Mouse (Mus musculus): ENCODE measurements around the gene Atp2a2. TPM values are rescaled to one million over a fixed set of nuclear protein-coding genes. Genes with fewer than 3 reads are reported as not detected.
A peak's percentile ranks its signal among the peaks of the same experiment; 100 is the strongest.

Atp2a2 gene
- polyA plus RNA-seq, 2 experiments, result 39.7 to 96.7 TPM

DNA sequence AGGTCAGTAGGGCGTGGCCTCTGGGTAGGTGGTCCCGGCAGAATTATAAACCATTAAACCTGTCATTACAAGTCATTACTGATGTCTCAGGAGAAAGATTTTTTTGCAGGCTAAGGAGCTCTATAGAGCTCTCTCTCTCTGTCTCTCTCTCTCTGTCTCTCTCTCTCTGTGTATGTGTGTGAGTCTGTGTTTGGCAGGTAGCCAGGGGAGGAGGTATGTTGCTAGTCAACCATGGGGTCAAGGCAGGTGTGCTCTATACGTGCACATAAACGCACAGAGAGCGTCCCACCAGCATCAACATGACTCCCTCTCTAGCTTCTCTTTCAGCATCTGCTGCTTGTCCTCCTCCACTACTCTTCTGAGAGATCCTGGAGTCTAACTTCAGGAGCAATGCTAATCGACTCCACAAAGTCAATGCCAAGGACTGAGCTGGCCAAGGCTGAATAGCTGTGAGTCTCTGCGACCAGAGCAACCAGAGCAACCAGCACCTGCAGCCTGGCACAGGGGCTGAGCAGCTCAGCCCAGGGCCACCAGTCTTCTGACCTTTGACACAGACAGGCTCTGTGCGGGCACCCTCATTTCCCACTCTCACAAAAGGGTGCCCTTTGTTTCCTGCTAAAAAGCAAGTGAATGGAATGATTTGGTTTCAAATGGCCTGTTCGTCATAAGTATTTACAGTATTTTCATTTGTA, 28.0 kb upstream of the Atp2a2 start:
- DNase-seq (ENCODE audit: low spot score), result no peak
- no peak for ATAC-seq (ENCODE audit: low FRiP score, low read depth)
- 65% methylated on average over 9 of the region's 9 CpGs for WGBS
- TF ChIP-seq POLR2A (IDR thresholded peaks at IDR 0.05; ENCODE audit: borderline replicate concordance, extremely low read depth, insufficient read depth, insufficient read length), result no peak
- H3K9ac ChIP-seq (ENCODE audit: low read depth, low read length, severe bottlenecking), result no peak overlapping the region
- no peaks in the 10 kb centered on the region for H3K36me3 ChIP-seq (ENCODE audit: control insufficient read depth, insufficient read depth, low read length)
- H3K4me1 ChIP-seq (ENCODE audit: control insufficient read depth, insufficient read depth, low read length), result peaks cover 35% of the 10 kb centered on the region
- H3K9me3 ChIP-seq (ENCODE audit: control insufficient read depth, low read length), result no peaks in the 10 kb centered on the region
- no peaks in the 10 kb centered on the region for H3K27me3 ChIP-seq (ENCODE audit: control insufficient read depth, insufficient read depth, low read length)
- H3K4me2 ChIP-seq (replicated peaks; ENCODE audit: low read depth, low read length, severe bottlenecking), result no peak overlapping the region
- peak overlapping the region; percentile 82; the same call in 1 of the 2 replicates for H3K27ac ChIP-seq (replicated peaks; ENCODE audit: low read depth, low read length)
- H3K4me3 ChIP-seq (replicated peaks; ENCODE audit: low read length), result no peak overlapping the region

DNA sequence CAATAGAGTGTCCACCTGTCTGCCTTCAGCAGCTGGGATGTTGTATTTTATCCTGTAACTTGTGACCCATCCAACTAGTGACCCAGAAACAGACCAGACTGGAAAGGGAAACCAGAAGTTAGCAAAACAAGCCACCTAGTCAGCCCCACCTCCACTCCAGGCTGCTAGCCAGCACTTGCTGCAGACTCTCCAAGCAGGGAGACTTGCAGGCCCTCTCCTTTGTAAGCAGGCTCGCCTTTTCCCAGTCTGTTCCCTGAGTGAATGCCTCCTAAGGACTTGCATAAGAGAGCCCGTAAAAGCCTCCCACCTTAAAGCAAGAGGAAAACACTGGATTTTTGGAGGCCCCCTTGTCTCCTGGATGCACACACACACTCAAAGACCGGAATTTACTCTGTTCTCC, 27.3 kb upstream of the Atp2a2 start:
- Histone ChIP-seq H3K4me1 (ENCODE audit: control insufficient read depth, insufficient read depth, low read length) (peaks cover 35% of the 10 kb centered on the region), H3K36me3 (ENCODE audit: control insufficient read depth, insufficient read depth, low read length) (no peaks in the 10 kb centered on the region), H3K4me3 (replicated peaks; ENCODE audit: low read length) (no peak overlapping the region), H3K4me2 (replicated peaks; ENCODE audit: low read depth, low read length, severe bottlenecking) (no peak overlapping the region), H3K9me3 (ENCODE audit: control insufficient read depth, low read length) (no peaks in the 10 kb centered on the region), H3K27me3 (ENCODE audit: control insufficient read depth, insufficient read depth, low read length) (no peaks in the 10 kb centered on the region), H3K9ac (ENCODE audit: low read depth, low read length, severe bottlenecking) (no peak overlapping the region), H3K27ac (replicated peaks; ENCODE audit: low read depth, low read length) (peak overlapping the region; percentile 82; the same call in 1 of the 2 replicates)
- WGBS, result 40% methylated on average over 3 of the region's 3 CpGs
- peak; percentile 53; the same call in 1 of the 2 replicates for ATAC-seq (ENCODE audit: low FRiP score, low read depth)
- DNase-seq (ENCODE audit: low spot score), result peak; percentile 63
- no peak for TF ChIP-seq POLR2A (IDR thresholded peaks at IDR 0.05; ENCODE audit: borderline replicate concordance, extremely low read depth, insufficient read depth, insufficient read length)

DNA sequence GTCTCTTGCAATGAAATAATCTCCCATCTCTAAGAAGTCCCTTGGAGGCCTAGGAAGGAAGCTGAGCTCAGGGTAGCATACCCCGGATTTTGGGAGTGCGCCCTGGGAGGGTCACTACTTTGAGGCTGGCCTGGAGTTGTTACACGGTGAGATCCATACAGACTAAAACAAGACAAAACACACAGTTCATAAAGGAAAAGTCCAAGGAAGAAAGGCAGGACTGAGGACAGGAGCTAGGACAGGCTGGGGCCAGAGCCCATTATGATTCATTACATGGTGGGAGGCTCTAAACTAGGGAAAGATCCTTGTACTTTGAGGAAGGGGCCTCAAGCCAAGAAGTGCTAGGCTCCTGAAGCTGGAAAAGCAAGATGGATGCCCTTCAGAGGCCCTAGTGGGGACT, 26.6 kb upstream of the Atp2a2 start:
- no peak overlapping the region for H3K4me3 ChIP-seq (replicated peaks; ENCODE audit: low read length)
- no peak overlapping the region for H3K4me2 ChIP-seq (replicated peaks; ENCODE audit: low read depth, low read length, severe bottlenecking)
- no peak for TF ChIP-seq POLR2A (IDR thresholded peaks at IDR 0.05; ENCODE audit: borderline replicate concordance, extremely low read depth, insufficient read depth, insufficient read length)
- ATAC-seq (ENCODE audit: low FRiP score, low read depth), result no peak
- H3K36me3 ChIP-seq (ENCODE audit: control insufficient read depth, insufficient read depth, low read length), result no peaks in the 10 kb centered on the region
- no peak for DNase-seq (ENCODE audit: low spot score)
- no peak overlapping the region for H3K9ac ChIP-seq (ENCODE audit: low read depth, low read length, severe bottlenecking)
- no peaks in the 10 kb centered on the region for H3K9me3 ChIP-seq (ENCODE audit: control insufficient read depth, low read length)
- 83% methylated on average over 3 of the region's 3 CpGs for WGBS
- no peaks in the 10 kb centered on the region for H3K27me3 ChIP-seq (ENCODE audit: control insufficient read depth, insufficient read depth, low read length)
- peaks cover 35% of the 10 kb centered on the region for H3K4me1 ChIP-seq (ENCODE audit: control insufficient read depth, insufficient read depth, low read length)
- H3K27ac ChIP-seq (replicated peaks; ENCODE audit: low read depth, low read length), result peak overlapping the region; percentile 82

DNA sequence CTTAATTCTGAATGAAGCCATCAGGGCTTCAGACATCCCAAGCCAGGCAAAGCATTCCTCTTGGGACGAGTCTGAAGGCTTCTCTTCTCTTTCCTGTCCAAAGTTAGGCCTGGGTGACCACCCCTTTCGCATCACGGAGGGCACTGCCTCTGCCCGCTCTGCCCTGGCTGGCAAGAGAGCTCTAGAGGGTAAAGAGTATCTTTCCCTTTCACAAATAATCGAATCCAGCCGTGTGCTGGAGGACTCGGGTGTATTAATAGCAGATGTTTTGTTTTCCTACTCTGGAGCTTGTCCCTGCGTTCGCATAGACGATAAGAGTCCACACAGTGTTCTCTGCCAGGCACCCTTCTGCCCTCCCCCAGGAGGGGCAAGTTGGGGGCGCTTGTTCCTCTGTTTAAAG, 25.7 kb upstream of the Atp2a2 start:
- 21% methylated on average over 11 of the region's 11 CpGs for WGBS
- Histone ChIP-seq H3K36me3 (ENCODE audit: control insufficient read depth, insufficient read depth, low read length) (no peaks in the 10 kb centered on the region), H3K4me2 (replicated peaks; ENCODE audit: low read depth, low read length, severe bottlenecking) (peak overlapping the region; percentile 27; the same call in 1 of the 2 replicates), H3K27me3 (ENCODE audit: control insufficient read depth, insufficient read depth, low read length) (no peaks in the 10 kb centered on the region), H3K27ac (replicated peaks; ENCODE audit: low read depth, low read length) (peak overlapping the region; percentile 82), H3K4me3 (replicated peaks; ENCODE audit: low read length) (no peak overlapping the region; the same call in 1 of the 2 replicates), H3K9ac (ENCODE audit: low read depth, low read length, severe bottlenecking) (peak overlapping the region; percentile 40), H3K4me1 (ENCODE audit: control insufficient read depth, insufficient read depth, low read length) (peaks cover 35% of the 10 kb centered on the region), H3K9me3 (ENCODE audit: control insufficient read depth, low read length) (no peaks in the 10 kb centered on the region)
- DNase-seq (ENCODE audit: low spot score), result peak; percentile 59
- ATAC-seq (ENCODE audit: low FRiP score, low read depth), result peak; percentile 42; the same call in 1 of the 2 replicates
- TF ChIP-seq POLR2A (IDR thresholded peaks at IDR 0.05; ENCODE audit: borderline replicate concordance, extremely low read depth, insufficient read depth, insufficient read length), result no peak

DNA sequence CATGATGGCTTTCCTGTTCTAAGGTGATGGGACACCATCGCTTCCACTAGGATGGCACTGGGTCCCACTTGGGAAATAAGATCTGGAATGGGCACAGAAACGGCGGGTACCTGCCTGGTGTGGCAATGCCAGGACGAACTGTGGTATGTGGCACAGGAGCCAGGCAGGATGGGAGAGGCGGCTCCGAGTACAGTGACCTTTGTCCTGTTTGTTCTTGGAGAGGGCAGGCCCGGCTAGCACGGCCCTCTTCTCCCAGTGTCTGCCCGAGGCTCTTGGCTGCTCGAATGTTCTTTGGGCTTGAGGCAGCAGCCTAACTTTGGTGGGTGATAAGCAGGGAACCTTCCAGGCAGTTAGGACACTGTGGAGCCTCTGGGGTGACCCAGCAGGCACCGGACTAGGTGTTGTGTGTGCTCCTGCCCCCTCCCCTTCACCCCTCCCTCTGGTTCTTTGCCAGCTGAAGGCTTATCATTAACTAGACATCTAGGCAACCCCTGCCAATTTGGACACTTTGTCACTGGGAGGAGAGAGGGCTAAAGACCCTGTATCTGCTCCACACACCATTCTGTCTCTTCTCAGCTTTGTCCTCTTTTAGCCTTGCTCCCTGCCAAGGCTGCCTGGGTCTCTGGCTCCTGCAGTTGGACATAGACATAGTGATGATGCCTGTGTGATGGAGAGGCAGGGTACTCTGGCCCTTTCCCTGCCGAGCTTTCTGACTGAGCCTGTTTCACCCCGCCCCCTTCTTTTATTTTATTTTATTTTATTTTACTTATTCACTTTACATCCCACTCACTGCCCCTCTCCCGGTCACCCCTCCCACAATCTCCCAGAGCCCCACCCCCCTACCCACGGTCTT, 25.1 kb upstream of the Atp2a2 start:
- Histone ChIP-seq H3K9ac (ENCODE audit: low read depth, low read length, severe bottlenecking) (peak overlapping the region; percentile 40), H3K27ac (replicated peaks; ENCODE audit: low read depth, low read length) (peak overlapping the region; percentile 82), H3K4me2 (replicated peaks; ENCODE audit: low read depth, low read length, severe bottlenecking) (peak overlapping the region; percentile 27; the same call in 1 of the 2 replicates), H3K4me3 (replicated peaks; ENCODE audit: low read length) (no peak overlapping the region; the same call in 1 of the 2 replicates), H3K36me3 (ENCODE audit: control insufficient read depth, insufficient read depth, low read length) (no peaks in the 10 kb centered on the region), H3K4me1 (ENCODE audit: control insufficient read depth, insufficient read depth, low read length) (peaks cover 35% of the 10 kb centered on the region), H3K27me3 (ENCODE audit: control insufficient read depth, insufficient read depth, low read length) (no peaks in the 10 kb centered on the region), H3K9me3 (ENCODE audit: control insufficient read depth, low read length) (no peaks in the 10 kb centered on the region)
- ATAC-seq (ENCODE audit: low FRiP score, low read depth), result no peak
- no peak for DNase-seq (ENCODE audit: low spot score)
- TF ChIP-seq POLR2A (IDR thresholded peaks at IDR 0.05; ENCODE audit: borderline replicate concordance, extremely low read depth, insufficient read depth, insufficient read length), result no peak
- WGBS, result 63% methylated on average over 15 of the region's 15 CpGs

All from limb, embryonic 14.5 days (tissue).